Mouse (Mus musculus) MEL (cell line): ENCODE measurements around the gene Lipt2.

Experiments
- CTCF ChIP-seq, 3 experiments: IDR thresholded peaks in 2 of 3; conservative IDR thresholded peaks in 1 of 3; 2 replicates each; pipeline ENCODE4 v1.5.1; 2011 to 2012; ENCODE audit warnings: low read length in 3 of 3, low read depth in 2 of 3, mild to moderate bottlenecking in 2 of 3, improper control_type of control experiment in 1 of 3, inconsistent platforms in 1 of 3, mixed read lengths in 1 of 3, moderate library complexity in 1 of 3; ENCODE audit not compliant: control insufficient read depth in 1 of 3, insufficient read depth in 1 of 3, poor library complexity in 1 of 3, severe bottlenecking in 1 of 3
- E2F4 ChIP-seq: IDR thresholded peaks from 2 replicates; pipeline ENCODE4 v1.6.1; 2011; ENCODE audit warnings: low read depth, low read length, improper control_type of control experiment, borderline replicate concordance
- ELF1 ChIP-seq: IDR thresholded peaks from 2 replicates; pipeline ENCODE4 v1.6.1; 2014; ENCODE audit warnings: low read depth, mild to moderate bottlenecking, inconsistent platforms, low read length, improper control_type of control experiment, moderate library complexity
- ETS1 ChIP-seq: IDR thresholded peaks from 2 replicates; pipeline ENCODE4 v1.6.1; 2012; ENCODE audit warnings: low read depth, mild to moderate bottlenecking, inconsistent platforms, low read length, improper control_type of control experiment, moderate library complexity
- POLR2A ChIP-seq, 2 experiments: IDR thresholded peaks; 2 replicates each; pipeline ENCODE4 v1.6.1; 2011 to 2012; ENCODE audit warnings: low read length in 2 of 2, mild to moderate bottlenecking in 2 of 2, control low read depth in 1 of 2, improper control_type of control experiment in 1 of 2, low read depth in 1 of 2, moderate library complexity in 1 of 2; ENCODE audit not compliant: control insufficient read depth in 1 of 2, insufficient read depth in 1 of 2, poor library complexity in 1 of 2
- TAL1 ChIP-seq: IDR thresholded peaks from 2 replicates; pipeline ENCODE4 v1.6.1; 2012; ENCODE audit warnings: mild to moderate bottlenecking, inconsistent platforms, low read length, moderate library complexity, mixed read lengths
- TCF12 ChIP-seq: IDR thresholded peaks from 2 replicates; pipeline ENCODE4 v1.6.1; 2014; ENCODE audit warnings: low read depth, mild to moderate bottlenecking, inconsistent platforms, low read length, improper control_type of control experiment, moderate library complexity
- USF1 ChIP-seq: IDR thresholded peaks from 2 replicates; pipeline ENCODE4 v1.6.1; 2014; ENCODE audit warnings: low read depth, mild to moderate bottlenecking, inconsistent platforms, low read length, improper control_type of control experiment, moderate library complexity

- TF ChIP-seq POLR2A (IDR thresholded peaks at IDR 0.05; ENCODE audit: control insufficient read depth in 1 of 2, insufficient read depth in 1 of 2, low read depth in 1 of 2, low read length in 2 of 2, poor library complexity in 1 of 2), result no peak
- no peak for TF ChIP-seq CTCF (IDR thresholded peaks at IDR 0.05 in 2 of 3, conservative IDR thresholded peaks at IDR 0.05 in 1 of 3; ENCODE audit: control insufficient read depth in 1 of 3, insufficient read depth in 1 of 3, low read depth in 2 of 3, low read length in 3 of 3, poor library complexity in 1 of 3, severe bottlenecking in 1 of 3)
- TF ChIP-seq TCF12, result no peak
- TF ChIP-seq ELF1, result no peak
- TF ChIP-seq ETS1, result no peak
- TF ChIP-seq USF1, result no peak
- no peak for TF ChIP-seq E2F4
- TF ChIP-seq TAL1, result no peak
Measured at GRCm38 (mm10) chr7:100120791-100121261, 38.3 kb upstream of the Lipt2 start.
